Mouse (Mus musculus): Measurements from ENCODE around the gene Pnma1. TPM values are rescaled to one million over a fixed set of nuclear protein-coding genes. Genes with fewer than 3 reads are reported as not detected.

Gene Pnma1
- polyA plus RNA-seq, 1 experiment from 2014 or later, result 0.68 TPM

GRCm38 (mm10) chr12:84152352-84153190 is 4.3 kb upstream of the Pnma1 start:
- 63% methylated on average over 32 of the region's 32 CpGs for WGBS
- Histone ChIP-seq H3K27ac (ENCODE audit: poor library complexity, severe bottlenecking) (no peak overlapping the region; the same call in 1 of the 2 replicates), H3K9me3 (replicated peaks) (no peaks in the 10 kb centered on the region), H3K4me3 (no peak overlapping the region), H3K4me1 (replicated peaks) (peaks cover 56% of the 10 kb centered on the region), H3K27me3 (replicated peaks) (no peaks in the 10 kb centered on the region), H3K9ac (no peak overlapping the region), H3K36me3 (peaks cover 56% of the 10 kb centered on the region), H3K4me2 (peak overlapping the region; percentile 32)
- peak; percentile 52 for ATAC-seq (ENCODE audit: insufficient number of reproducible peaks, low FRiP score)

GRCm38 (mm10) chr12:84151911-84152310 is 3.6 kb upstream of the Pnma1 start:
- Histone ChIP-seq H3K36me3 (peaks cover 54% of the 10 kb centered on the region), H3K27me3 (replicated peaks) (no peaks in the 10 kb centered on the region), H3K4me3 (no peak overlapping the region), H3K4me1 (replicated peaks) (peaks cover 56% of the 10 kb centered on the region), H3K4me2 (peak overlapping the region; percentile 32; the same call in 1 of the 2 replicates), H3K9me3 (replicated peaks) (no peaks in the 10 kb centered on the region), H3K27ac (ENCODE audit: poor library complexity, severe bottlenecking) (peak overlapping the region; percentile 68), H3K9ac (no peak overlapping the region; the same call in 1 of the 2 replicates)
- WGBS, result 71% methylated on average over 10 of the region's 10 CpGs
- ATAC-seq (ENCODE audit: insufficient number of reproducible peaks, low FRiP score), result no peak

GRCm38 (mm10) chr12:84150976-84151375 is 2.7 kb upstream of the Pnma1 start:
- no peaks in the 10 kb centered on the region for H3K9me3 ChIP-seq (replicated peaks)
- 8% methylated on average over 6 of the region's 6 CpGs for WGBS
- no peaks in the 10 kb centered on the region for H3K27me3 ChIP-seq (replicated peaks)
- H3K36me3 ChIP-seq, result peaks cover 49% of the 10 kb centered on the region
- no peak overlapping the region for H3K4me3 ChIP-seq
- peak; percentile 64; the same call in 1 of the 2 replicates for ATAC-seq (ENCODE audit: insufficient number of reproducible peaks, low FRiP score)
- H3K9ac ChIP-seq, result no peak overlapping the region
- peak overlapping the region; percentile 68 for H3K27ac ChIP-seq (ENCODE audit: poor library complexity, severe bottlenecking)
- peak overlapping the region; percentile 32 for H3K4me2 ChIP-seq
- H3K4me1 ChIP-seq (replicated peaks), result peaks cover 56% of the 10 kb centered on the region

- Histone ChIP-seq H3K4me2 (no peak overlapping the region), H3K27me3 (replicated peaks) (no peaks in the 10 kb centered on the region), H3K27ac (ENCODE audit: poor library complexity, severe bottlenecking) (peak overlapping the region; percentile 68), H3K9ac (no peak overlapping the region; the same call in 1 of the 2 replicates), H3K4me1 (replicated peaks) (peaks cover 50% of the 10 kb centered on the region), H3K4me3 (no peak overlapping the region), H3K36me3 (peaks cover 41% of the 10 kb centered on the region), H3K9me3 (replicated peaks) (no peaks in the 10 kb centered on the region)
- ATAC-seq (ENCODE audit: insufficient number of reproducible peaks, low FRiP score), result no peak
- WGBS, result 95% methylated on average over 15 of the region's 15 CpGs
These were observed 1.7 kb upstream of the Pnma1 start for GRCm38 (mm10) chr12:84149971-84150370.

GRCm38 (mm10) chr12:84148622-84149012 is 328 bp upstream of the Pnma1 start:
- Histone ChIP-seq H3K9ac (peak overlapping the region; percentile 69), H3K36me3 (peaks cover 33% of the 10 kb centered on the region), H3K4me2 (peak overlapping the region; percentile 89), H3K27ac (ENCODE audit: poor library complexity, severe bottlenecking) (no peak overlapping the region), H3K27me3 (replicated peaks) (no peaks in the 10 kb centered on the region), H3K4me3 (peak overlapping the region; percentile 58), H3K9me3 (replicated peaks) (no peaks in the 10 kb centered on the region), H3K4me1 (replicated peaks) (peaks cover 44% of the 10 kb centered on the region)
- no peak for ATAC-seq (ENCODE audit: insufficient number of reproducible peaks, low FRiP score)
- WGBS, result 20% methylated on average over 10 of the region's 10 CpGs

- H3K36me3 ChIP-seq, result peaks cover 29% of the 10 kb centered on the region
- no peaks in the 10 kb centered on the region for H3K9me3 ChIP-seq (replicated peaks)
- H3K27ac ChIP-seq (ENCODE audit: poor library complexity, severe bottlenecking), result no peak overlapping the region
- H3K9ac ChIP-seq, result no peak overlapping the region
- no peak for ATAC-seq (ENCODE audit: insufficient number of reproducible peaks, low FRiP score)
- no peak overlapping the region for H3K4me3 ChIP-seq
- 72% methylated on average over 14 of the region's 14 CpGs for WGBS
- no peaks in the 10 kb centered on the region for H3K4me1 ChIP-seq (replicated peaks)
- H3K4me2 ChIP-seq, result no peak overlapping the region
- H3K27me3 ChIP-seq (replicated peaks), result no peaks in the 10 kb centered on the region
These were observed 5.8 kb downstream of the Pnma1 start for GRCm38 (mm10) chr12:84142281-84143050.

GRCm38 (mm10) chr12:84141271-84141670 is 7.0 kb downstream of the Pnma1 start:
- Histone ChIP-seq H3K9me3 (replicated peaks) (no peaks in the 10 kb centered on the region), H3K27me3 (replicated peaks) (no peaks in the 10 kb centered on the region), H3K4me3 (no peak overlapping the region), H3K4me2 (no peak overlapping the region), H3K9ac (no peak overlapping the region), H3K36me3 (peaks cover 29% of the 10 kb centered on the region), H3K4me1 (replicated peaks) (no peaks in the 10 kb centered on the region), H3K27ac (ENCODE audit: poor library complexity, severe bottlenecking) (no peak overlapping the region)
- WGBS, result 82% methylated on average over 4 of the region's 4 CpGs
- ATAC-seq (ENCODE audit: insufficient number of reproducible peaks, low FRiP score), result no peak

GRCm38 (mm10) chr12:84140135-84140534 is 8.2 kb downstream of the Pnma1 start:
- ATAC-seq (ENCODE audit: insufficient number of reproducible peaks, low FRiP score), result no peak
- no peak overlapping the region for H3K27ac ChIP-seq (ENCODE audit: poor library complexity, severe bottlenecking)
- H3K9ac ChIP-seq, result no peak overlapping the region
- H3K4me3 ChIP-seq, result no peak overlapping the region
- no peaks in the 10 kb centered on the region for H3K9me3 ChIP-seq (replicated peaks)
- no peaks in the 10 kb centered on the region for H3K27me3 ChIP-seq (replicated peaks)
- H3K36me3 ChIP-seq, result peaks cover 35% of the 10 kb centered on the region
- 63% methylated on average over 4 of the region's 4 CpGs for WGBS
- no peak overlapping the region for H3K4me2 ChIP-seq
- H3K4me1 ChIP-seq (replicated peaks), result no peaks in the 10 kb centered on the region

- ATAC-seq (ENCODE audit: insufficient number of reproducible peaks, low FRiP score), result no peak
- Histone ChIP-seq H3K27ac (ENCODE audit: poor library complexity, severe bottlenecking) (no peak overlapping the region), H3K9ac (no peak overlapping the region), H3K4me2 (no peak overlapping the region), H3K4me1 (replicated peaks) (no peaks in the 10 kb centered on the region), H3K4me3 (no peak overlapping the region), H3K36me3 (peaks cover 33% of the 10 kb centered on the region), H3K9me3 (replicated peaks) (no peaks in the 10 kb centered on the region), H3K27me3 (replicated peaks) (no peaks in the 10 kb centered on the region)
- 82% methylated on average over 7 of the region's 7 CpGs for WGBS
These were observed 11.2 kb downstream of the Pnma1 start for GRCm38 (mm10) chr12:84137131-84137530.

GRCm38 (mm10) chr12:84132265-84132664 is 16.0 kb downstream of the Pnma1 start:
- H3K36me3 ChIP-seq, result peaks cover 35% of the 10 kb centered on the region
- no peaks in the 10 kb centered on the region for H3K4me1 ChIP-seq (replicated peaks)
- no peak overlapping the region for H3K4me3 ChIP-seq
- no peak overlapping the region for H3K4me2 ChIP-seq
- no peak overlapping the region for H3K27ac ChIP-seq (ENCODE audit: poor library complexity, severe bottlenecking)
- 53% methylated on average over 3 of the region's 3 CpGs for WGBS
- H3K27me3 ChIP-seq (replicated peaks), result no peaks in the 10 kb centered on the region
- no peak overlapping the region for H3K9ac ChIP-seq
- H3K9me3 ChIP-seq (replicated peaks), result no peaks in the 10 kb centered on the region; the same call in 1 of the 2 replicates
- ATAC-seq (ENCODE audit: insufficient number of reproducible peaks, low FRiP score), result no peak

- no peak overlapping the region for H3K27ac ChIP-seq (ENCODE audit: poor library complexity, severe bottlenecking)
- no peak for ATAC-seq (ENCODE audit: insufficient number of reproducible peaks, low FRiP score)
- H3K36me3 ChIP-seq, result peaks cover 24% of the 10 kb centered on the region
These were observed 18.4 kb downstream of the Pnma1 start for GRCm38 (mm10) chr12:84129931-84130330.

More at GRCm38 (mm10) chr12:84129931-84130330, 18.4 kb downstream of the Pnma1 start:
- Histone ChIP-seq H3K9ac (no peak overlapping the region), H3K4me2 (no peak overlapping the region), H3K27me3 (replicated peaks) (no peaks in the 10 kb centered on the region), H3K9me3 (replicated peaks) (no peaks in the 10 kb centered on the region; the same call in 1 of the 2 replicates), H3K4me3 (no peak overlapping the region), H3K4me1 (replicated peaks) (no peaks in the 10 kb centered on the region)
- 83% methylated on average over 8 of the region's 8 CpGs for WGBS

All from heart, embryonic 12.5 days (tissue).